Mouse (Mus musculus): ENCODE measurements around the gene Myh2. TPM values are rescaled to one million over a fixed set of nuclear protein-coding genes. Genes with fewer than 3 reads are reported as not detected.

Myh2 gene
- total and polyA plus RNA-seq, 3 experiments: not detected

DNA sequence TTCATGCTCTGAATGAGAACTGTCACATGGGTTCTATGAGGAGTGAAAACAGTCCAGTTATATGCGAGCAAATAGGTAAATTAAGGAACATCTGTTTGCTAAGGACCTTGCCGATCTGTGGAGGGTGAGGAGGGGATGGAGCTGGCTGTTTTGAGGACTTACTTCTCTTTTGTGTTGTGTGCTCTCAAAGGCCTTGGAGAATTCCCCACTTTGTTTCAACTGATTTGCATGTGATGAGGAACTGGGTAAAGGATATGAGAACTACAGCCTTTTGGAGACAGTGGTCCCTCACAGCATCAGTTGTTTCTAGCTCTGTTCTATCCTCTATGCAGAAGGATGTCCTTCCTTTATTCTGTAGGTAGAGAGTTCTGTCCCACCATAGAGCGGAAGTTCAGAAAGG, 10.7 kb upstream of the Myh2 start:
- Histone ChIP-seq H3K9ac (ENCODE audit: low read depth, low read length) (no peak overlapping the region), H3K4me3 (no peak overlapping the region), H3K36me3 (ENCODE audit: control insufficient read depth, insufficient read depth, low read length) (no peaks in the 10 kb centered on the region), H3K79me2 (replicated peaks; ENCODE audit: control insufficient read depth, insufficient read depth, low read length) (no peaks in the 10 kb centered on the region), H3K27ac (no peak overlapping the region), H3K27me3 (ENCODE audit: control insufficient read depth, insufficient read depth, low read length) (no peaks in the 10 kb centered on the region), H3K4me1 (ENCODE audit: control insufficient read depth, insufficient read depth, low read length) (no peaks in the 10 kb centered on the region)
- no peak for TF ChIP-seq CTCF (IDR thresholded peaks at IDR 0.05)
- WGBS: 88% methylated on average over 3 of the region's 3 CpGs
- DNase-seq: no peak
- intact Hi-C loops (cut with DNase I): no loop called here

- TF ChIP-seq CTCF (IDR thresholded peaks at IDR 0.05) (no peak), EP300 (IDR thresholded peaks at IDR 0.05; ENCODE audit: insufficient read depth, low read depth, low read length) (no peak), POLR2A (IDR thresholded peaks at IDR 0.05; ENCODE audit: insufficient read depth, low read depth, low read length) (no peak)
- Histone ChIP-seq H3K4me3 (no peak overlapping the region), H3K36me3 (ENCODE audit: control insufficient read depth, insufficient read depth, low read length) (no peaks in the 10 kb centered on the region), H3K4me1 (ENCODE audit: control insufficient read depth, insufficient read depth, low read length) (no peaks in the 10 kb centered on the region), H3K9ac (ENCODE audit: low read depth, low read length) (no peak overlapping the region), H3K27me3 (ENCODE audit: control insufficient read depth, insufficient read depth, low read length) (no peaks in the 10 kb centered on the region), H3K27ac (no peak overlapping the region), H3K79me2 (replicated peaks; ENCODE audit: control insufficient read depth, insufficient read depth, low read length) (no peaks in the 10 kb centered on the region)
- intact Hi-C loops (cut with DNase I): no loop called here
- 68% methylated on average over 4 of the region's 4 CpGs for WGBS
- DNase-seq: no peak
Measured at GRCm38 (mm10) chr11:67163701-67164100, 7.1 kb upstream of the Myh2 start.

DNA sequence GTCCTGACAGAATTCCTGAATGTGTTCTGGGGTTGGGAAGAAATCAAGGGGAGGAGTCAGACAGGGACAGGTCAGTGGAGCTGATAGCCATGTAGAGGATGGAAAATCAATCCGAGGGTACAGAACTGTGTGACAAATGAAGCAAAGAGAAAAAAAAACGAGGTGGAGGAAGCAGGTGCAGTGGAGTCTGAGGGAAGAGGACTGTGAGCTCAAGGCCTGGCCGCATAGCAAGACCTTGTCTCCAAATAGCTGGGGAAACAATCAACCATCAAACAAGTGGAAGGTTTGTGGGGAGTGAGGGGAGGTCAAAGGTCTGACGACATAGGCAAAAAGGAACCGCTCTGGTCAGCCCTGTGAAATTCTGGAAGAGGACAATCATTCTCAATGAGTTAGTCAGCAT, 6.0 kb upstream of the Myh2 start:
- Histone ChIP-seq H3K9ac (ENCODE audit: low read depth, low read length) (no peak overlapping the region), H3K79me2 (replicated peaks; ENCODE audit: control insufficient read depth, insufficient read depth, low read length) (no peaks in the 10 kb centered on the region), H3K27ac (no peak overlapping the region), H3K4me1 (ENCODE audit: control insufficient read depth, insufficient read depth, low read length) (no peaks in the 10 kb centered on the region), H3K4me3 (no peak overlapping the region), H3K27me3 (ENCODE audit: control insufficient read depth, insufficient read depth, low read length) (no peaks in the 10 kb centered on the region), H3K36me3 (ENCODE audit: control insufficient read depth, insufficient read depth, low read length) (no peaks in the 10 kb centered on the region)
- intact Hi-C loops (cut with DNase I): no loop called here
- no peak for TF ChIP-seq CTCF (IDR thresholded peaks at IDR 0.05)
- TF ChIP-seq EP300 (IDR thresholded peaks at IDR 0.05; ENCODE audit: insufficient read depth, low read depth, low read length): no peak
- TF ChIP-seq POLR2A (IDR thresholded peaks at IDR 0.05; ENCODE audit: insufficient read depth, low read depth, low read length): no peak
- no peak for DNase-seq
- WGBS: 49% methylated on average over 5 of the region's 5 CpGs

- TF ChIP-seq EP300 (IDR thresholded peaks at IDR 0.05; ENCODE audit: insufficient read depth, low read depth, low read length): no peak
- no peak for TF ChIP-seq POLR2A (IDR thresholded peaks at IDR 0.05; ENCODE audit: insufficient read depth, low read depth, low read length)
- TF ChIP-seq CTCF (IDR thresholded peaks at IDR 0.05): no peak
- no peak overlapping the region for H3K27ac ChIP-seq
- no peaks in the 10 kb centered on the region for H3K79me2 ChIP-seq (replicated peaks; ENCODE audit: control insufficient read depth, insufficient read depth, low read length)
- 40% methylated on average over 5 of the region's 5 CpGs for WGBS
- no peaks in the 10 kb centered on the region for H3K27me3 ChIP-seq (ENCODE audit: control insufficient read depth, insufficient read depth, low read length)
- H3K9ac ChIP-seq (ENCODE audit: low read depth, low read length): no peak overlapping the region
- DNase-seq: no peak
- H3K36me3 ChIP-seq (ENCODE audit: control insufficient read depth, insufficient read depth, low read length): no peaks in the 10 kb centered on the region
- no peak overlapping the region for H3K4me3 ChIP-seq
- intact Hi-C loops (cut with DNase I): no loop called here
- H3K4me1 ChIP-seq (ENCODE audit: control insufficient read depth, insufficient read depth, low read length): no peaks in the 10 kb centered on the region
Measured at GRCm38 (mm10) chr11:67169301-67169700, 1.5 kb upstream of the Myh2 start.

GRCm38 (mm10) chr11:67172439-67172838, 1.6 kb downstream of the Myh2 start:
- H3K27ac ChIP-seq: no peak overlapping the region
- no peaks in the 10 kb centered on the region for H3K79me2 ChIP-seq (replicated peaks; ENCODE audit: control insufficient read depth, insufficient read depth, low read length)
- H3K4me3 ChIP-seq: no peak overlapping the region
- WGBS: 83% methylated on average over 2 of the region's 2 CpGs
- H3K4me1 ChIP-seq (ENCODE audit: control insufficient read depth, insufficient read depth, low read length): no peaks in the 10 kb centered on the region
- H3K27me3 ChIP-seq (ENCODE audit: control insufficient read depth, insufficient read depth, low read length): no peaks in the 10 kb centered on the region
- no peak for DNase-seq
- H3K36me3 ChIP-seq (ENCODE audit: control insufficient read depth, insufficient read depth, low read length): no peaks in the 10 kb centered on the region
- intact Hi-C loops (cut with DNase I): no loop called here
- no peak for TF ChIP-seq POLR2A (IDR thresholded peaks at IDR 0.05; ENCODE audit: insufficient read depth, low read depth, low read length)
- no peak for TF ChIP-seq CTCF (IDR thresholded peaks at IDR 0.05)
- no peak for TF ChIP-seq EP300 (IDR thresholded peaks at IDR 0.05; ENCODE audit: insufficient read depth, low read depth, low read length)
- no peak overlapping the region for H3K9ac ChIP-seq (ENCODE audit: low read depth, low read length)

DNA sequence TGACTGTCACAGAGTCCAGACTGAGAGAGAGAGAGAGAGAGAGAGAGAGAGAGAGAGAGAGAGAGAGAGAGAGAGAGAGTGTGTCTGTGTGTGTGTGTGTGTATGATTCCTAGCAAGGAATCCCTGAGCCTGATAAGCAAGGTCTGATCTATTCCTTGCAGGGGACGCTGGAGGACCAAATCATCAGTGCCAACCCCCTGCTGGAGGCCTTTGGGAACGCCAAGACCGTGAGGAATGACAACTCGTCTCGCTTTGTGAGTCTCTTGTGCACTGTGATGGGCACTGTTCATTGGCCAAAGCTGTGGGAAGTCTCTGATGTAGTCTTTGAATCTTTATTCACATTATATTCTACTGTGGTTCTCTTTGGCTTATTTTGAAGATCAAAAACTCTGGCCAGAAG, 5.5 kb downstream of the Myh2 start:
- intact Hi-C loops (cut with DNase I): no loop called here
- Histone ChIP-seq H3K4me3 (no peak overlapping the region), H3K79me2 (replicated peaks; ENCODE audit: control insufficient read depth, insufficient read depth, low read length) (no peaks in the 10 kb centered on the region), H3K27ac (no peak overlapping the region), H3K9ac (ENCODE audit: low read depth, low read length) (no peak overlapping the region), H3K27me3 (ENCODE audit: control insufficient read depth, insufficient read depth, low read length) (no peaks in the 10 kb centered on the region), H3K4me1 (ENCODE audit: control insufficient read depth, insufficient read depth, low read length) (no peaks in the 10 kb centered on the region), H3K36me3 (ENCODE audit: control insufficient read depth, insufficient read depth, low read length) (no peaks in the 10 kb centered on the region)
- TF ChIP-seq EP300 (IDR thresholded peaks at IDR 0.05; ENCODE audit: insufficient read depth, low read depth, low read length) (no peak), POLR2A (IDR thresholded peaks at IDR 0.05; ENCODE audit: insufficient read depth, low read depth, low read length) (no peak), CTCF (IDR thresholded peaks at IDR 0.05) (no peak)
- DNase-seq: no peak
- 70% methylated on average over 5 of the region's 5 CpGs for WGBS

Data from heart, adult 2 months (tissue).